Mouse (Mus musculus): Measurements from ENCODE around the gene Ttll5.

Ttll5 gene

GRCm38 (mm10) chr12:86051477-86051876 is 227.0 kb downstream of the Ttll5 start:
- no peak for DNase-seq (ENCODE audit: low spot score)

- DNase-seq (ENCODE audit: low spot score), result no peak
These were observed 230.8 kb downstream of the Ttll5 start for GRCm38 (mm10) chr12:86055306-86055705.

- DNase-seq (ENCODE audit: low spot score), result no peak
These were observed 232.5 kb downstream of the Ttll5 start for GRCm38 (mm10) chr12:86056976-86057375.

GRCm38 (mm10) chr12:86057516-86057915 is 233.1 kb downstream of the Ttll5 start:
- no peak for DNase-seq (ENCODE audit: low spot score)

- no peak for DNase-seq (ENCODE audit: low spot score)
These were observed 234.9 kb downstream of the Ttll5 start for GRCm38 (mm10) chr12:86059341-86059740.

GRCm38 (mm10) chr12:86064796-86065195 is 240.3 kb downstream of the Ttll5 start:
- no peak for DNase-seq (ENCODE audit: low spot score)

GRCm38 (mm10) chr12:86071432-86071831 is 247.0 kb downstream of the Ttll5 start:
- DNase-seq (ENCODE audit: low spot score), result no peak

GRCm38 (mm10) chr12:86074681-86075080 is 250.2 kb downstream of the Ttll5 start:
- DNase-seq (ENCODE audit: low spot score), result no peak

GRCm38 (mm10) chr12:86075358-86075757 is 250.9 kb downstream of the Ttll5 start:
- no peak for DNase-seq (ENCODE audit: low spot score)

- DNase-seq (ENCODE audit: low spot score), result no peak
These were observed 252.0 kb downstream of the Ttll5 start for GRCm38 (mm10) chr12:86076321-86076901.

GRCm38 (mm10) chr12:86077322-86077721 is 252.9 kb downstream of the Ttll5 start:
- peak; percentile 66 for DNase-seq (ENCODE audit: low spot score)

GRCm38 (mm10) chr12:86077736-86078135 is 253.3 kb downstream of the Ttll5 start:
- DNase-seq (ENCODE audit: low spot score), result no peak

GRCm38 (mm10) chr12:86078176-86078552 is 253.7 kb downstream of the Ttll5 start:
- DNase-seq (ENCODE audit: low spot score), result no peak

GRCm38 (mm10) chr12:86078553-86079201 is 254.2 kb downstream of the Ttll5 start, which contains the start of gene Tgfb3:
Gene Tgfb3, minus strand, starts transcription at chr12:86079041.
- peak; percentile 75 for DNase-seq (ENCODE audit: low spot score)

GRCm38 (mm10) chr12:86079202-86079667 is 254.8 kb downstream of the Ttll5 start:
- DNase-seq (ENCODE audit: low spot score), result peak; percentile 95

GRCm38 (mm10) chr12:86082481-86083012 is 258.1 kb downstream of the Ttll5 start, which contains the start of gene Ift43:
Gene Ift43, plus strand, starts transcription at chr12:86082541.
- DNase-seq (ENCODE audit: low spot score), result peak; percentile 94

- DNase-seq (ENCODE audit: low spot score), result no peak
These were observed 261.4 kb downstream of the Ttll5 start for GRCm38 (mm10) chr12:86085873-86086272.

GRCm38 (mm10) chr12:86086550-86086949 is 262.1 kb downstream of the Ttll5 start:
- no peak for DNase-seq (ENCODE audit: low spot score)

- DNase-seq (ENCODE audit: low spot score), result peak; percentile 15
These were observed 263.6 kb downstream of the Ttll5 start for GRCm38 (mm10) chr12:86088042-86088441.

- no peak for DNase-seq (ENCODE audit: low spot score)
These were observed 266.3 kb downstream of the Ttll5 start for GRCm38 (mm10) chr12:86090764-86091163.

GRCm38 (mm10) chr12:86091601-86092132 is 267.2 kb downstream of the Ttll5 start:
- peak; percentile 59 for DNase-seq (ENCODE audit: low spot score)

GRCm38 (mm10) chr12:86094075-86094474 is 269.6 kb downstream of the Ttll5 start:
- no peak for DNase-seq (ENCODE audit: low spot score)

GRCm38 (mm10) chr12:86095806-86096205 is 271.3 kb downstream of the Ttll5 start:
- DNase-seq (ENCODE audit: low spot score), result no peak
